Mouse (Mus musculus): ENCODE results near the gene Zpr1.
A peak's percentile ranks its signal among the peaks of the same experiment; 100 is the strongest.
"Not testable (repeated sequence)": the region's sequence is repeated elsewhere in the genome, so short reads cannot be mapped to it uniquely, and the experiment has no call there.

Zpr1 gene

DNA sequence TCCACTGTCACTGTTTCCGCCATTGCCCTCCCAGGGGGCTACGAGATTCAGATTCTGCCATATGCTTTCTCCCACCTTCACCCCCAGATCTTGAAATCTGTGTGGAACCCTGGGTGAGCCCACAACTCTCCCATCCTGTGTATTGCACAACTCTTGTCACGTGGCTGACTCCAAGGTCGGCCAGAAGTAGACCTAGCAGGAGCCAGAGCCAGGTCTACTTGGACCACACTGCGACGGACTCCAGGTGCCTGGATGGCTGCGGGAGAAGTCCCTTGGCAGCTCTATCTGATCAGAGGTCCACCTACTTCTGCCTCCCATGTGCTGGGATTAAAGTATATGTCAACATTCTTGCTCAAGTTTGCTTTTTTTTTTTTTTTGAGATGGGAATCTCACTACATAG is 11.7 kb upstream of the Zpr1 start:
- no peak for DNase-seq (ENCODE audit: low spot score)

DNA sequence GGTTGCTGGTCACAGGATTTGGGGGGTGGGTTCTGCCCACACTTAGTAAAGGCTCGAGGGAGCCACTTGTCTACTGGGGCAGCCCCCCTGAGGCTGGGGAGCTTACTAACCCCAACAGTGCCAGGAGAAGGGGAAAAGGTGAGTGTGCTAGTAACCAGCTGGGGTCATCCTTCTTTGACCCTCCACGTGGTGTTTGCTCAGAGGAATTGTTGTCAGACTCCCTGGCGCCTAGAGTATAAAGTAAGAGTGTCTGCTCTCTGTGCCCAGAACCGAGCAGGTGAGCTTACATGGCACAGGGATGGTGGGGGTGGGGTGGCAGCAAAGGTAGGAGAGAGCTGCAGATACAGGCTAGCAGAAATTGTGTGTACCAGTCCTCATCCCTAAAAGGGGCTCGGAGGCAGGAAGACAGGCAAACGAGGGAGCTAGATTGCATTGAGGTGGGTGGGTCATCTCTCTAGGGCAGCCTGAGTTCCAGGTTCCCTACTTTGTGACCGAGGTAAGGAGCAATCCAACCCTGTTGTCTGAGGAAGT is 4.5 kb upstream of the Zpr1 start, which contains the start of gene Apoa5:
TSS of gene Apoa5 (plus strand) at position 291 of the 531 bp plus-strand sequence.
- no peak for DNase-seq (ENCODE audit: low spot score)

DNA sequence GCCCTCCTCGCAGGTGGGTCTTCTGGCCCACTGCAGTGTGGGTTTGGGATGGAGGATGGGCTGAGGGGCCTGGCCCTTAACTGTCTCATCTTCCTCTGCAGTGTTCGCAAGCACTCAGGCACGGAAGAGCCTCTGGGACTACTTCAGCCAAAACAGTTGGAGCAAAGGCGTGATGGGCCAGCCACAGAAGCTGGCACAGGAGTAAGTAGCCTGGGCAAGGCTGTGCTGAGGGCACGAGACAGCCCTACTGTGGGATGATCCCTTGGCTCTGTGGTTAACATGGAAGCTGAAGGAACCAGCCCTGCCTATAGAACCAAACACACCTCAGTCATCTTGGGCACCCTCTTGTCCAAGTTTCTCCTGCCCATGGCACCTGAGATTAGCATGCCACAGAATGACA is 3.7 kb upstream of the Zpr1 start:
- DNase-seq (ENCODE audit: low spot score), result no peak

DNA sequence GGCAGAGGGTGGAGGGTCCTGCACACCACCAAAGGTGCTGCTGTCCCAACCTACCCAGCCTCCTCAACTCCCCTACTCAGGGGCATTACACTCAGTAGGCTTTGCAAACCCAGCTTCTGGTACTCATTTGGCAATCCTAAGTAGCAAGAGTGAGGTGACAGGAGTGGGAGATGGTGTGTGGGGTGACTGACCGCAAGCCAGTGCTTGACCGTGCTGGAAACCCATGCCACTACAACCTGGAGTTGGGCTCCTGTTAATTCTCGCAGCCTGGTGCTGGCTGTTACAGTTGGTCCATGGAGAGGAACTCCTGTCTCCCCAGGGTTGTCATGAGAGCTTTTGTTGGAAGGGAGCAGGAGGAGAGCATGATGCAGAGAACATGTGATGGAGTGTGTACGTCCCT is 2.1 kb upstream of the Zpr1 start:
- no peak for DNase-seq (ENCODE audit: low spot score)

DNA sequence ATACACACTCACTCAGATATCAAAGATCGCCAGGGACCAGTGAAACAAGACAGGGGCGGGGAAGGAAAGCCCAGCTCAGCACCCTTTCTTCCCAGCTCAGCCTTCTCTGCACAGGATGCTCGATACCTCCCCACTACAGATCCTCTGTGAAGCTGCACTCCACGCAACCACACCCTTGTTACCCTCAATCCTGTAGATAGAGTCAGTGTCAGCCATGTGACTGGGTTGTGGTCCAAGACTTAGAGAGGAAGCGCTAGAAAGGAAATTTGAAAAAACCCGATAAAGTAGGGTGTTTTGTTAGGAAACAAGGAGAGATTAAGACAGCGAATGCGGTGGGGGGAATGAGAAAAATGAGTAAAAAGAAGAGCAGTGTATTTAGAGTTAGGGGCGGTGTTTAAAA is 794 bp upstream of the Zpr1 start:
- no peak for DNase-seq (ENCODE audit: low spot score)

DNA sequence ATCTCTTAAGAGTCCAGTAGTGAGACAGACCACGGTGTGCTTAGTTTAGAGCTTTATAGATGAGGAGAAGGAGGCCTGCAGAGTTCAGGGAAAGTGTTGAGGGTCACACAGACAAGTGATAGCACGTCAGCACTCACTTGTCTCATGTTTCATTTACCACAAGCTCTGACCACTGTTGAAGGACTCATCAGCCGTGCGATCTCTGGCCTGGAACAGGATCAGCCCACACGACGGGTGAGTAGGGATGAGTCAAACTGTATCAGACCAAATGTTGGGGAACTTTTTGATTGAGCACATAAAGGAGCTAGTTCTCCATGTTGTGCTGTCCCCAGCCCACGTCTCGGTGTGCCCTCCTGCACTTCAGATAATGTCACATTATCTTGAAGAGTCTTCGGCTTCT is 1.6 kb downstream of the Zpr1 start:
- no peak for DNase-seq (ENCODE audit: low spot score)

DNA sequence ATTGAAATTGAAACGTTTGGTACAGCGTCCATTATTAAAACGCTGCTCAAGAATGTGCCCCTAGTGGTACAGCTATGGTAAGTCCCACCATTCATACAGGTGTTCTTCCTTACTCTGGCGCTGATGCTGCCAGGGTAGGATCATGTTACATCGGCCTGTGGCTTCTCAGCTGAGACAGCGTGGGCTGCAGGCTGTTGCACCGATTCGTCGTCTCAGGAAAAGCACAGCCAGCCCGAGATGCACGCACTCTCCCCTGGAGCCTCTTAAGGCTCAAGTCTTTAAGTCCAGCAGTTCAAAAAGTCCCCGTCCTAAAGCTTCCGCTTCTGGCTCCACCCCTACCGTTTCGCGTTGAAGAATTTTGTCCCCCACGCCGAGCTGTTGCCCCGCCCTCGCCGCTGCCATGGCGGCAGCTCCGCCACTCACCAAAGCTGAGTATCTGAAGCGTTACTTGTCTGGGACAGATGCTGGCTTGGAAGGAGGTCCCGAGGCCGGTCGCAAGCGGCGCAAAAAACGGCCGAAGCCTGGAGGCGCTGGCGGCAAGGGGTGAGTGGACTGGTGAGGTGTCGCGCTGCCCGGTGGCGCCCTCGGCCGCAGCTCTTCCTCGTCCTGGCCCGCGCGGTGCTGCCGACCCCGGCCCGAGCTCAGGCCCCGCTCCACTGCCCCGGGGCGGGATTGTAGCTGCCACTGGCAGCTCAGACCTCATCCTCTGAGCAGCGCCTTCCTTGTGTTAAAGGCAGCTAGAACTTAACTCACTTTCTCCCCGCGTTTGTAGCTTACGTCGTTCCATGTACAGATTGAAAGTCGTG is 10.0 kb downstream of the Zpr1 start, which contains the start of gene Bud13:
TSS of gene Bud13 (plus strand) at position 378 of the 806 bp plus-strand sequence.
- peak; percentile 94 for DNase-seq (ENCODE audit: low spot score)

DNA sequence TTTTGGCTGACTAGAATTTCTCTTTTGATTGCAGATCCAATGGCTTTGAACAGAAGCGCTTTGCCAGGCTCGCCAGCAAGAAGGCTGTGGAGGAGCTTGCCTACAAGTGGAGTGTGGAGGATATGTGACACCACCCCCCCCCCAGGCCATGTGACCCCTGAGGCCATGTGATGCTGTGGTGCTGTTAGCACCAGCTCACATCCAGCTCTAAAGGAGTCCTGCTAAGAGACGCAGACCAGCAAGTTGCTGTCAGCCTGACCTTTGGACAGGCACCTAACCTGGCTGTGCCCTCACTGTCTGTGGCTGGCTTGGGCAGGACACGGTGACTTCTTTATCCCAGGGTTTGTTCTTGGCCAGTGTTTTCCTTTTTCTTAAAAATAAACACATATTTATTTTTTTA is 25.5 kb downstream of the Zpr1 start:
- no peak for DNase-seq (ENCODE audit: low spot score)

DNA sequence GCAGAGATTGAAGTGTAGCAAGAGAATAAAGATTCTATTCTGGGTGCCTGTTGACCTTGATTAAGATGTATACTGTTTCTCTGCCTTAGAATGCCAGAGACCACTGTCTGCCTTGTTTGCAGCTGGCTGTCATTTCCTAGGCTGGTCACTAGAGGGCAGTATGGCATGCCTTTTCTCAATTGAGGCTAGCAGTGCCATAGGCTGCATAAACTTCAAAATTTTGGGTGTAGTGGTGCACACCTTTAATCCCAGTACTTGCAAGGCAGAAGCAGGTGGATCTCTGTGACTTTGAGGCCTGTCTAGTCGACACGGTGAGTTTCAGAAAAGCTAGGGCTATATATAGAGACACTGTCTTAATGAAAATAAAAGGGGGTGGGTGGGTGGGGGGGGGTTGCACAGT is 29.3 kb downstream of the Zpr1 start:
- peak; percentile 46 for DNase-seq (ENCODE audit: low spot score)

DNA sequence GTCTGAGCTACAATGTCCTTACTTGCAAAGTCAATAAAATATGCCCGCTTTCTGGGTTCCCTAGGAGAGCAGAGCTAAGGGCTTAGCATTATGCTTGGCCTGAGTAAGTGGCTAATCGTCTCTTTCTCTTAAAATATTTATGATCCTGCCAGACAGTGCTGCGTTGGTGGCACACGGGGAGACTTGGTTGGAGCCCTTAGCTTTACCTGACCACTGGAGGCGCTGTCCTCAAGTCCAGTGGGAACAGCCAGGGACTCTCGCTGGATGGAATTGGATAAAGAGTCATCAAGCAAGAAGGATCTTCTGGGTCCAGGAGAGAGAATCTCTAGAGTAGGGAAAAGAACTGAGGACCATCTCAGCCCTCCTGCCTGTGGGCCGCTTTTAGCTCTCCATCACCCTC is 36.3 kb downstream of the Zpr1 start:
- DNase-seq (ENCODE audit: low spot score), result peak; percentile 16

DNA sequence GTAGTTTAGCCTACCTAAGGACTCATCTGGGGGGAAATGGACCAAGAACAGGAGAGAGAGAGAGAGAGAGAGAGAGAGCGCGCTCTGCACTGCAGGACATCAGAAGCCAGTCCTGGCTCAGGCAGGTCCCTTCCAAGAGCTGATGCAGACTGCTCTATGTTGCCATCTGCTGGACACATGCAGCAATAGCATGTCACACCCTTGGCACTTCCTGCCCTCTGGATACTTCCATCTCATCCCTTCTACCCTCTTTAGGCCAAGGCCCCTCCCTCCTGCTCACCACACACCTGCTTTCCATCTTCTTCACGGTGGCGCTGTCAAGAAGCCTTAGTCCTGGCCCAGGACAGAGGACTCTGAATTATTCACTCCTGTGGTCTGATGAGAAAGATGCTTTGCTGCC is 41.6 kb downstream of the Zpr1 start:
- peak; percentile 67 for DNase-seq (ENCODE audit: low spot score)

DNA sequence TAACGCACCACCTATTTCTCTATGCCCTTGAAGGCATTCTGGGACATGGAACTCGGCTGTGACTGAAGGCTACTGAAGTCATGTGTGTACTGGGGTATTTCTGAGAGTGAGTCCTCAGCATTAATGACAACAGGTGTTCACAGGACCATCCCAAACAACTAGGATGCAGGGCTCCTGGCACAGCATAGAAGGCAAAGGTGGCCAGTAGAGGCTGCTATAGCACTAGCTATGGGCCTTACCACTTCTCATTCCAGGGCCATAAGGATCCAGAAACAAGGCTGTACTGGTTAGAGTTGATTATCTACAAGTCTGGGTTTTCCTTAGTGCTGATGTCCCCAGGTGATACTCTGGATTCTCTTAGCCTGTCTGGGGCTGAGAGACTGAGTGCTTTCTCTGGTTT is 42.1 kb downstream of the Zpr1 start:
- no peak for DNase-seq (ENCODE audit: low spot score)

DNA sequence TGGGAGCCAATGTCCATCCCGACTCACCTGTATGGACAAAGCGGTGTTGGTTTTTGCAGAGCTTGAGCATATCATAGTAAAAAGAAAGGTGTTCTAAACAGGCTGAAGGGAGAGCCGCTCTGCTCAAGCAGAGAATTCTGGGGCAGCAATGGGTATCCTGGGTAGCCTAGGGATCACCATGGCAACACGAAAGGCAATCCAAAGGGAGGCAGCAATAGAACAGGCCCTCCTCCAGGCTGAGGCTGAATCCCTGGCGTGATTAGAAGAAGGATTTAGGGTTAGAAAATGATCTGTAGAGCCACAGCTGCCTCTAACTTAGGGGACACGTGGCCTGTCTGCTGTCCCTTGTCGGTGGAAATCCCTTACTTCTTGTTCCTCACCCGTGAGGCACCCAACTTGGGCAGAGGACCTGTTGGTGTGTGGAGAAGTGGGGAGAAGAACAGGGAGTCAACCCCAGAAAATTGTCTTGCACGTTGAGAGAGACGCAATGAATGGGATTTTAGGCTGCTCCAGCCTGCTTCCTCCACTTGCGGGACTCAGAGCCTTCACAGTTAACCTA is 43.0 kb downstream of the Zpr1 start:
- no peak for DNase-seq (ENCODE audit: low spot score)

DNA sequence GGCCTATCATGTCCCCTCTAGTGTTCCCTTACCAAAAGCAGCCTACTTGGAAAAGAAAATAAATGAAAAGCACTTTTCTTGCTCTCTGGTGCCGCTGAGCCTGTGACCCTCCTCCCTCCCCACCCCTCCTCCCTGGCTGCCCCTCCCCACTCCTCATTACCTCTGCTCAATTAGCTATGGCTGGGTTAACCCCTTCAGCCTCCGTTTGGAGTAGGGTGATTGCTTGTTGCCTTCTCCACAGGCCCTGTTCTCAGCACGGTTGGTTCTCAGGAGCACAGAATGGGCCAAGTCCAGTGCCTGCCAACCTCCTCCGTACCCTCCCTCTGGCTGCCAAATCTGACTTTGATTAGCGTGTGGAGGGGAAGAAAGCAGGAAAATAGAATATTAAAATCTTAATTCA is 43.5 kb downstream of the Zpr1 start:
- DNase-seq (ENCODE audit: low spot score), result no peak

DNA sequence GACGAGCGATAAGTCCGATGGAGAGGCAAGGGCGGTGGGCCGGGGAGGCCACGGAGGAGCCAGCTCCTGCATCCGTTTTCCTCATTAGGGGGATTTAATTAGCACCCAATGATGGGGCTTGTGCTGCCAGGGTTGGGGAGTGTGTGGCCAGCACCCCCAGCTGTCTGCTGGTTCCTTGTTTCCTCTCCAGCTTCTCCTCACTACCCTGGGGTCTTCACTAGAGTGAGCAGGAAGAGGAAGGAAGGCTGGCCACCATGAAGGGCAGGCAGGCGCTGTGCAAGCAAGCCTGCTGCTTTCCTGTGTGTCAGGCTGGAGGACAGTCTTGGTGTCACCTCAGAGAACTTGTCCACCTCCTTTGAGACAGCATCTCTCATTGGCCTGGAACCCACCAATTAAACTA is 44.0 kb downstream of the Zpr1 start:
- no peak for DNase-seq (ENCODE audit: low spot score)

DNA sequence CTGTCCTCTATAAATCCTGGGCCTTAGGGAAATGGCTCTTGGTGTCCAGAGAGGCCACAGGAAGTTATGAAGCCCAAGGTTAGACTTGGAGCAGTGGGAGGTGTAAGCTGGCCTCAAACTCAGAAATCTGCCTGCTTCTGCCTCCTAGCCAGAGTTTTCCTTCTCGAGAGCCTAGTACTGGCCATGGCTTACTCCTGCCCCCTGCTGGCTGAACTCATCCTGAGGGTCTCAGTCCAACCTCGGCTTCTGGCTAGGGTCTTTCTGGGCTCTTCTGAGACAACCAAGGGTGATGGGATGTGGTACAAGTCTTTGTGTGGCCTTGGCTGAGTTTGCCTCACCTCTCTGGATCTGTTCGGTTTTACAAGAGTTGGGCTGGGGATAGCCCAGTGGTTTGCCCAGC is 45.1 kb downstream of the Zpr1 start:
- DNase-seq (ENCODE audit: low spot score), result no peak

DNA sequence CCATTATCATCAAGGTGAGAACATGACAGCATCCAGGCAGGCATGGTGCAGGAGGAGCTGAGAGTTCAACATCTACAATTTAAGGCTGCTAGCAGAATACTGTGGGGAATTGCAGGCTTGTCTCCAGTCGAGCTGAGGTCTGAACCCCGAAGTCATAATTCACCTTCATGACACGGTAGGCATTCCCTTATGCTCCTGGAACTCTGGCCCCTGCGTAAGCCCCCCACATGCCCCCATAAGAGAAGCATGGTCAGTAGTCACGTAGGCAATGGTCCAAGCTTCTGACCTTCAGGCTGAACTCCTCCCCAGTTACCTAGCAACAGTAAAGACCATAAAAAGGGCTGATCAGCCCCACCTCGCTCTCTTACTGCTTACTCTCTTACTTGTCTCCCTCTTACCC is 47.0 kb downstream of the Zpr1 start, which contains the start of gene 4931429L15Rik:
TSS of gene 4931429L15Rik (minus strand) at position 101 of the 400 bp plus-strand sequence.
- DNase-seq (ENCODE audit: low spot score), result not testable (repeated sequence)

DNA sequence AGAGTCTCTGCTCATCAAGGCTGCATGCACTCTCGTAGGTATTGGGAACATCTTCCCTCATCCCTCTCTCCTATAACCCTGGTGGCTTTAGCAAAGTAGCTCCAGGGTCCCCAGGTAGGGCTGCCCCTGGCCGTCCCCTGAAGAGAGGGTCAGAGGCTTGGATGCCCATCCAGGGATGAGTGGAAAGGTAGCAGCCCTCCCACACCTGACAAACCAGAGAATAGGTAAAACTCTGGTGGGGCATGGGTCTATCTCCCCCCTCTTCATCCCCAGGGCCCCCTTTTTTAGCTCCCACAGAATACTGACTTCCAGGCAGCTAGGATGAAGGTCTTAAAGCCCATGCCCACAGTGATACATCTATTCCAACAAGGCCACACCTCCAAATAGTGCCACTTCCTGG is 47.6 kb downstream of the Zpr1 start:
- no peak for DNase-seq (ENCODE audit: low spot score)

DNA sequence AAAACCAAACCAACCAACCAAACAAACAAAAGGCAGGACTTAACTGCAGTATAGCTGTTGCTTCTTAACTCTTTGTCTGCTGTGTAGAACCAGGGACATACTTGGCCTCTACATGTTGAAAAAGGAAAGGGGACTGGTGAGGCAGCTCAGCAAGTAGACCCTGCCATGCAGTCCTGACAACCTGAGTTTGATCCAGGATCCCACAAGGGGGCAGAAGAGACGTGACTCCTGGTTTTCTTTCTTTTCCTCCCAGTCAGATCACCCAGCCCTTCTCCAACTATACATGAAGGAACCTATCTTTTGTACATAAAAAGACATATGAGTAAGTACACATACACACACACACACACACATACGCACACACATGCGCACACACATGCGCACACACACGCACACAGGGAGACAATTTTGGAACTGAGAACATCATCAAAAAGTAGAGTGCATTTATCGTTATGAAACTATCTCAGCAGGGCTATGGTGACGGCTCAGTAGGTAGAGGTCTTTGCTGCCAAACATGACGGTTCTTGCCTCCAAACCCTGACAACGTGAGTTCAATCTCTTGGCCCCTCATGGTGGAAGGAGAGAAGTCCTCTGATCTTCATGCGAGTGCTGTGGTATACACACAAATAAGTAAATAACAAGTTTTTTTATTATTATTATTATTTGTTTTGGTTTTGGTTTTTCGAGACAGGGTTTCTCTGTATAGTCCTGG is 54.0 kb downstream of the Zpr1 start:
- no peak for DNase-seq (ENCODE audit: low spot score)

DNA sequence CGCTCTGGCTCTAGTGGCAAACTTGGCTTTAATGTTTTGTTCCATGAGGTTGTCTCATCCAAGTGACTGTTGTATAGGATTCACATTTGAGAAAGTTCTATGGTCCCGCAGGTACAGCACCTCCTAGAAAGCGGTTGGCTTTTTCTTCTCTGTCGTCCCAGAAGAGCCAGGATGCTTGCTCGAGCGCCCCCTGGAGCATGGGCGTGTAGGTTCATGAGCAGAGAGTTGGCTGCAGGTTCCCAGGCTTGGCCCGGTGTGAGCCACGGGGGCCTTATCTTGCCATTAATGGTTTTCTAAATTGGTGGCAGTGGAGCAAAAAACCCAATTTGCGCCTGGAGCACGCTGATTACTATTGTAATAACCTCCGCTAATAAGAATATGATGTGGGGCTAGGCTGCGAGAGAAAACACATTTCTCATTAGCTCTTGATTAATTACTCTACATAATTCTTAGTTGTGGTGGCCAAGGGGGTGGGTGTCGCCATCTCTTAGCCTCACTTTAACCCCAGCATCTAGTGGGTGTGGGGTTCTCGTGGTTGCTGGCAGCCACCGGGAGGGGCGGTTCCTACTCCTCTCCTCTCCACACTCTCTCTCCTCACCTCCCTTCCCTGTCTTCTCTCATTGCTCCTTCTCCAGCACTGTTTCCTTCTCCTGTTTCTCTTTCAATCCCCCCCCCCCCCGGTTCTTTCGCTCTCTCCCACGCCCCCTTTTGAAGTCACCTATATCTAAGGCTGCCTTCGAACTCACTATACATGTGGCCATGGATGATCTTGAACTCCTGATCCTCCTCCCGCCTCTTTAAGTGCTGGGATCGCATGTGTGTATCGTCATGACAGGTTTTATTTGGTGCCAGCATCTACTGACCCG is 55.1 kb downstream of the Zpr1 start:
- no peak for DNase-seq (ENCODE audit: low spot score)

DNA sequence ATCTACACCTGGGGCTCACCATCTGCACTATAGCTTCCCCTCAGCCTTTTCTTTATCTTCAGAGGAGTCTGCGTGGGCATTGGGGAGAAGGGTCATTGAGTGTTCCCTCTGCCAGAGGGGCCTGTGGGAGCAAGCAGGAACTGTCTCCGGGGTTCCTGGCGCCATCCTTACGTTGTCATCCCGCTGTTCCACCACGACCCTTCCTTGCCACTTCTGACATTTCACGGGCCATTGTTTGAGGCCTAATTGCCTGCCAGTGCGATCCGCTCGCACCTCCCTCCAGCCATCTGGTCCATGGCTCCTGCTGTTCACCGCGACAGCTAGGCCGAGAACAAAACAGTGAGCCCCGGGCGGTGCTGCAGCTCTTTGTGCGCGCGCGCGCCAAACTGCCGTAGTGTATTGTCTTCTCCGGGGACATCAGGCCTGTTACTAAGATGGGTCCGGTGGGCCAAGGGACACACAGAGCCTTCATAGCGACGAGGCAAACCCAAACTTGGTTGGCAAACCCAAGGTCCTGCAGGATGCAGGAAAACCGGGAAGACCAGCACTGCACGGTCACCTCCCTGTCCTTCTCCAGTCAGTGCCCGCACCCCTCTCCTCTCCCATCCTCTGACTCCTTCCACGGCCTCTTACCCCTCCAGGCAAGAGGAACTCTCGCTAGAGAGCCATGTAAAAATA is 55.8 kb downstream of the Zpr1 start:
- DNase-seq (ENCODE audit: low spot score), result no peak
